Mouse (Mus musculus): Measurements from ENCODE around the gene Trub2. TPM values are rescaled to one million over a fixed set of nuclear protein-coding genes. Genes with fewer than 3 reads are reported as not detected.

Trub2 gene
- 52.4 and 54.9 TPM in 2 replicates for polyA plus RNA-seq (2011; ENCODE audit: insufficient read depth, insufficient read length, low read depth, missing spikeins)

DNA sequence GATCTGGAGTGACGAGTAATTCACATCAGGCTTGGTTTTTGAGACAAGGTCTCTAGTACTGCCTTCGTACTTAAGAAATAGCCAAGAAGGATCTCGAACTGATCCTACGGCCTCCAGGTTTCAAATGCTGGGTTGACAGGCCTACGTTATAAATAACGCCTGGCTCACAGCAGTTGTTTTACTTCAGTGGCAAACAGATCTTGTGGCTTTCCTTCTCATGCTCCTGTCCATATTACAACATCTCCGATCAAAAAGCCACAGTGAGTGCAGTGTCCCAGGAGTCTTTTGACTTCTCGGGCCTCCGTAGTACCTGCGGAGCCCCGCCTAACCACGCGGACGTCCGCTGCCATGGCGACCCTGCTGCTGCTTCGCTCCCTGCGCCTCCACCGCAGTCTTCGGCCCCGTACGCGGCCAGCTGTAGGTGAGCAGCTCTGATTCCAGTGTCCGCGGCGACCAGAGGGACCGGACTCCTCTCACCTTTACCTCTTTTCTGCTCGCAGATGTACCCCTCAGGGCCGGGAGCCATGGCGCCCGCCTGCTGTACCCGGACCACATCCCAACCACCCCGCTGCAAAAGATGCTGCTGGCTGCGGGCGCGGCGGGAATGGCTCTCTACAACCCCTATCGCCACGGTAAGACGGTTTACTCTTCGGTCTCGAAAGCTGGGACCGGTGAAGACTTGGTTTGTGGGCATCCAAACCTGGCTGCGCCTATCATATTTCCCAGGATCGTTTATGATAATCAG is at the start of gene Trub2:
Gene Trub2 (minus strand): TSS at position 566 of the 745 bp plus-strand sequence.
- TF ChIP-seq EP300 (IDR thresholded peaks at IDR 0.05; ENCODE audit: insufficient read depth, low read depth, low read length) (no peak), POLR2A (IDR thresholded peaks at IDR 0.05; ENCODE audit: insufficient read depth, low read length) (no peak), CTCF (IDR thresholded peaks at IDR 0.05; ENCODE audit: low read depth, low read length) (no peak)
- H3K27me3 ChIP-seq (ENCODE audit: control insufficient read depth, insufficient read depth, low read length, poor library complexity, severe bottlenecking): no peaks in the 10 kb centered on the region
- no peak within 1 kb of the TSS for H3K27ac ChIP-seq (ENCODE audit: insufficient read depth, low read length)
- H3K4me3 ChIP-seq (ENCODE audit: low read depth, low read length): peak within 1 kb of the TSS; percentile 94
- no peaks in the 10 kb centered on the region for H3K9me3 ChIP-seq (replicated peaks; ENCODE audit: control insufficient read depth, insufficient read depth, low read length, poor library complexity, severe bottlenecking)
- H3K4me1 ChIP-seq (ENCODE audit: control insufficient read depth, insufficient read depth, low read length): peaks cover 6% of the 10 kb centered on the region
- H3K36me3 ChIP-seq (ENCODE audit: control insufficient read depth, insufficient read depth, low read length, poor library complexity, severe bottlenecking): peaks cover 32% of the 10 kb centered on the region
- H3K9ac ChIP-seq (ENCODE audit: low read depth, poor library complexity, severe bottlenecking): peak within 1 kb of the TSS; percentile 56

DNA sequence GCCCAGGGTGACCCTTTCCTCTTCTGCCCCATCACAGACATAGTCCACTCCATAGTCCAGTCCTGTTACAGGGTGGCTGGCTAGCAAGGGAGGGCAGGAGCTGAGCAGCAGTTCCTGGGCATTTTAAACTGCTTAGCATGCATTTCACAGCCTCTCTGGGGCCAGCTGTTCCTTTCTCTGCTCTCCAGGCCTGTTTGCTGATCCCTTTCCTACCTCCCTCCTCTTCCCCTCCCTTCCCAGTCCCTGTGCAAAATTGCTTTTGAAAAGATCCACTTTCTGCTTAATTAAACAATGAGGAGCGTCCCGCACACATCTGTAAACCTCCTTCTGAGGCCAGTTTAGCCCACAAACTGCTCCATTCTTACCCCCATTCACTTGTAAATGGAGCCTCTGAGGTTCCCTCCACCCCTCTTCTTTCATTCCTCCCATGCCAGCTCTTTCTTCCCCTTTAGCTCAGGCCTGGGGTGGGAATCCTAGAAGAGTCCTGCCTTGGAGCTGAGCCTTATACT is 47.1 kb upstream of the Trub2 start:
- Histone ChIP-seq H3K4me1 (ENCODE audit: control insufficient read depth, insufficient read depth, low read length) (peaks cover 7% of the 10 kb centered on the region), H3K4me3 (ENCODE audit: low read depth, low read length) (no peak overlapping the region)

DNA sequence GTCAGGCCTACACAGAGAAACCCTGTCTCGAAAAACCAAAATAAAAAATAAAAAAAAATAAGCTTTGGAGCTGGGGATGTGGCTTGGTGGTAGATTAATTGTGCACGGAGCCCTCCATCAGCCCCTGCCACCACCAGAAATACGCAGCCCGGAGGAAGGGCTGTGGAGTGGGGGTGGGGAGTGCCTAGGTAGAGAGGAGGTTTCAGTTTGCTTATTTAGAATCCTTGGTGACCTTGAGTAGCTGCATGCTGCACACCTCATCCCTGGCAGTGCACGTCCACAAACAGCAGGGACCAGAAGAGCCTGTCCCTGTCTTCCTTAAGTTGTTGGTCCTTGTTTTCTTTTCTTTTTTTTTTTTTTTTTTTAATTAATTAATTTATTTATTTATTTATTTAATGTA is 45.5 kb upstream of the Trub2 start:
- H3K27ac ChIP-seq (ENCODE audit: insufficient read depth, low read length): no peak overlapping the region
- peaks cover 3% of the 10 kb centered on the region for H3K4me1 ChIP-seq (ENCODE audit: control insufficient read depth, insufficient read depth, low read length)
- no peak overlapping the region; the same call in 1 of the 2 replicates for H3K9ac ChIP-seq (ENCODE audit: low read depth, poor library complexity, severe bottlenecking)
- no peaks in the 10 kb centered on the region for H3K27me3 ChIP-seq (ENCODE audit: control insufficient read depth, insufficient read depth, low read length, poor library complexity, severe bottlenecking)
- H3K4me3 ChIP-seq (ENCODE audit: low read depth, low read length): no peak overlapping the region
- TF ChIP-seq CTCF (IDR thresholded peaks at IDR 0.05; ENCODE audit: low read depth, low read length) (no peak), EP300 (IDR thresholded peaks at IDR 0.05; ENCODE audit: insufficient read depth, low read depth, low read length) (no peak), POLR2A (IDR thresholded peaks at IDR 0.05; ENCODE audit: insufficient read depth, low read length) (no peak)
- H3K9me3 ChIP-seq (replicated peaks; ENCODE audit: control insufficient read depth, insufficient read depth, low read length, poor library complexity, severe bottlenecking): no peaks in the 10 kb centered on the region
- H3K36me3 ChIP-seq (ENCODE audit: control insufficient read depth, insufficient read depth, low read length, poor library complexity, severe bottlenecking): no peaks in the 10 kb centered on the region

More for the DNA sequence above, 47.1 kb upstream of the Trub2 start:
- no peaks in the 10 kb centered on the region for H3K27me3 ChIP-seq (ENCODE audit: control insufficient read depth, insufficient read depth, low read length, poor library complexity, severe bottlenecking)
- TF ChIP-seq POLR2A (IDR thresholded peaks at IDR 0.05; ENCODE audit: insufficient read depth, low read length): no peak
- TF ChIP-seq EP300 (IDR thresholded peaks at IDR 0.05; ENCODE audit: insufficient read depth, low read depth, low read length): peak; percentile 66
- H3K9me3 ChIP-seq (replicated peaks; ENCODE audit: control insufficient read depth, insufficient read depth, low read length, poor library complexity, severe bottlenecking): no peaks in the 10 kb centered on the region
- H3K36me3 ChIP-seq (ENCODE audit: control insufficient read depth, insufficient read depth, low read length, poor library complexity, severe bottlenecking): no peaks in the 10 kb centered on the region
- peak overlapping the region; percentile 70 for H3K27ac ChIP-seq (ENCODE audit: insufficient read depth, low read length)
- no peak overlapping the region for H3K9ac ChIP-seq (ENCODE audit: low read depth, poor library complexity, severe bottlenecking)

DNA sequence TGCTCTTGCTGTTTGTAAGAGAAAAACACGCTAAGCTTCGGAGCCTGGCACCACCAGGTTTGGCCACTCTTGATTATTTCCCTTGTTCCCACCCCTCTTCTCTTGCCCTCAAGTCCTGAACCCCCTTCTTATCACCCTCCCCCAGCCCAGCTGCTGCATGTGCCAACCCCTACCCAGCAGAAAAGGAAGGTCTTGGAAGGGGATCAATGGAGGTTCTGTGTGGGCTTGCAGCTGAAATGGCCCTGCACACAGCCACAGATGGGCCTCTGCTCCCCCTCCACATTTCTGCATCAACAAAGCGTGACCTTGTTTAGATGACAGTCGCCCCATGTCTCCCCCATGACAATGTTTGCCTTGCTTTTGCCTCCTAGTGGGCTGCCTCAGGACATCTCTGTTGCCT is 42.8 kb upstream of the Trub2 start:
- Histone ChIP-seq H3K36me3 (ENCODE audit: control insufficient read depth, insufficient read depth, low read length, poor library complexity, severe bottlenecking) (no peaks in the 10 kb centered on the region), H3K4me3 (ENCODE audit: low read depth, low read length) (no peak overlapping the region), H3K4me1 (ENCODE audit: control insufficient read depth, insufficient read depth, low read length) (peaks cover 3% of the 10 kb centered on the region), H3K9me3 (replicated peaks; ENCODE audit: control insufficient read depth, insufficient read depth, low read length, poor library complexity, severe bottlenecking) (no peaks in the 10 kb centered on the region), H3K9ac (ENCODE audit: low read depth, poor library complexity, severe bottlenecking) (no peak overlapping the region), H3K27me3 (ENCODE audit: control insufficient read depth, insufficient read depth, low read length, poor library complexity, severe bottlenecking) (no peaks in the 10 kb centered on the region), H3K27ac (ENCODE audit: insufficient read depth, low read length) (no peak overlapping the region)
- TF ChIP-seq POLR2A (IDR thresholded peaks at IDR 0.05; ENCODE audit: insufficient read depth, low read length): no peak
- no peak for TF ChIP-seq EP300 (IDR thresholded peaks at IDR 0.05; ENCODE audit: insufficient read depth, low read depth, low read length)
- no peak for TF ChIP-seq CTCF (IDR thresholded peaks at IDR 0.05; ENCODE audit: low read depth, low read length)

DNA sequence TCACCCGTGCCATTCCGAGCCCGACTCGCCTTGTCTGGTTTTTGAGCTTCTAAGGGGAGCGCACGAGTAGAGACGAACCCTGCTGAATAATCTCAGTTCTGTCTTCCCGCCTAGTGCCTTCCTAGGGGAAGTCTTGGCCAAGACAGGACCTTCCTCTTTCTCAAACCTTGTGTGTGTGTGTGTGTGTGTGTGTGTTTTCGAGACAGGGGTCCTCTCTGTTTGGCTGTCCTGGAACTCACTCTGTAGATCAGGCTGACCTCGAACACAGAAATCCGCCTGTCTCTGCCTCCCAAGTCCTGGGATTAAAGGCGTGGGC is 39.4 kb upstream of the Trub2 start:
- H3K27ac ChIP-seq (ENCODE audit: insufficient read depth, low read length): no peak overlapping the region

More for the DNA sequence above, 39.4 kb upstream of the Trub2 start:
- Histone ChIP-seq H3K9me3 (replicated peaks; ENCODE audit: control insufficient read depth, insufficient read depth, low read length, poor library complexity, severe bottlenecking) (no peaks in the 10 kb centered on the region), H3K27me3 (ENCODE audit: control insufficient read depth, insufficient read depth, low read length, poor library complexity, severe bottlenecking) (no peaks in the 10 kb centered on the region), H3K4me1 (ENCODE audit: control insufficient read depth, insufficient read depth, low read length) (no peaks in the 10 kb centered on the region), H3K4me3 (ENCODE audit: low read depth, low read length) (peak overlapping the region; percentile 95), H3K36me3 (ENCODE audit: control insufficient read depth, insufficient read depth, low read length, poor library complexity, severe bottlenecking) (no peaks in the 10 kb centered on the region), H3K9ac (ENCODE audit: low read depth, poor library complexity, severe bottlenecking) (peak overlapping the region; percentile 60)
- TF ChIP-seq POLR2A (IDR thresholded peaks at IDR 0.05; ENCODE audit: insufficient read depth, low read length): no peak
- no peak for TF ChIP-seq CTCF (IDR thresholded peaks at IDR 0.05; ENCODE audit: low read depth, low read length)
- no peak for TF ChIP-seq EP300 (IDR thresholded peaks at IDR 0.05; ENCODE audit: insufficient read depth, low read depth, low read length)
